26 mouse cellular contexts compared by ENCODE assay signal in the genomic region with DNA sequence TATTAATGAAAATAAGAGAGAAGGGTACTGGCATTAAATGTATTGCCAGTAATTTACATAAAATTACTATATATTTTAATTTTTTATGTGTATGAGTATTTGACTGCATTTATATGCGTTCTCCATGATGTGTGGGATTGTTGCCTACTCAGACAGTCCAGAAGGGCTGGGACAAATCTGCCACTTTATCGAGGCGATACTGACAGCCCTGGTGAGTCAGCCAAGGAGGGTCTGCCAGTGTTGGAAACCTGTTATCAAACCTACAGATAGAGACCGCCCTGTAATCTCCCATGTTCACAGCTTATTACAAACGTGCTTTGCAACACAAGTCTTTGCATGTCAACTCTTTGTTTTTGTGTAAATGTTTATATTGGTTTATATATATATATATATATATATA.
A peak's percentile ranks its signal among the peaks of the same experiment; 100 is the strongest.
DNase-seq lines count a peak whose midpoint lies in the region; ATAC-seq and TF ChIP-seq lines count a peak whose summit lies in the region.
"Had no signal": no experiment of that assay in that cellular context is flagged by ENCODE, and none has a peak within 500 bp of the region (broad histone marks: within the 10 kb centered on the region; RNA-seq: fewer than 3 reads in every experiment).

No protein-coding gene starts in this region.

- no peak for TF ChIP-seq POLR2A in MEL (IDR thresholded peaks at IDR 0.05; ENCODE audit: control insufficient read depth in 1 of 2, insufficient read depth in 1 of 2, low read depth in 1 of 2, low read length in 2 of 2, poor library complexity in 1 of 2)

- H3K4me1 ChIP-seq in MEL (ENCODE audit: control insufficient read depth in 1 of 2, insufficient read depth in 2 of 2, low read length in 2 of 2) = peaks cover 0 to 3% of the 10 kb centered on the region in 2 experiments; a peak in 2 of 4 replicates
- peaks cover 26% of the 10 kb centered on the region for H3K4me1 ChIP-seq in liver, embryonic 12.5 days
- H3K4me1 ChIP-seq in liver, embryonic 15.5 days (replicated peaks) = peaks cover 4% of the 10 kb centered on the region; the same call in 1 of the 2 replicates
- H3K4me1 ChIP-seq: heart, embryonic 10.5 days had no signal

- H3K4me3 ChIP-seq in MEL (ENCODE audit: control insufficient read depth in 1 of 2, insufficient read depth in 1 of 2, low read depth in 2 of 2, low read length in 2 of 2) = no peak overlapping the region
- H3K4me3 ChIP-seq in liver, embryonic 12.5 days = no peak overlapping the region
- no peak overlapping the region for H3K4me3 ChIP-seq in liver, embryonic 15.5 days (replicated peaks)
- H3K4me3 ChIP-seq: forebrain, embryonic 10.5 days; forebrain, embryonic 13.5 days; heart, embryonic 10.5 days; heart, embryonic 13.5 days had no signal

- ATAC-seq in liver, embryonic 12.5 days = peak; percentile 76
- ATAC-seq in liver, embryonic 15.5 days (ENCODE audit: insufficient read depth) = peak; percentile 57; the same call in 1 of the 2 replicates
- ATAC-seq: activated CD4-positive, CD25-positive, alpha-beta regulatory T cell, adult 4 months; CD4-positive, CD25-positive, alpha-beta regulatory T cell, adult 4 months; forebrain, embryonic 13.5 days; forebrain, embryonic 16.5 days; hindbrain, postnatal 0 days; inflammation-experienced regulatory T-cells, adult 6 months had no signal

- no peaks in the 10 kb centered on the region for H3K79me2 ChIP-seq in MEL (ENCODE audit: control insufficient read depth, insufficient read depth, low read length, poor library complexity)

- intact Hi-C loops in left cerebral cortex, postnatal 4 days (cut with DNase I) = no loop called here

- no peak overlapping the region for H3K27ac ChIP-seq in MEL (ENCODE audit: control insufficient read depth, low read depth, low read length)
- no peak overlapping the region for H3K27ac ChIP-seq in liver, embryonic 12.5 days
- H3K27ac ChIP-seq in liver, embryonic 15.5 days (replicated peaks) = no peak overlapping the region
- H3K27ac ChIP-seq: forebrain, embryonic 10.5 days; forebrain, embryonic 13.5 days; heart, embryonic 10.5 days; heart, embryonic 13.5 days; hindbrain, embryonic 14.5 days; hindbrain, postnatal 0 days had no signal

- peak; percentile 15 for DNase-seq in MEL (ENCODE audit: low read depth, low spot score)
- peak; percentile 16 for DNase-seq in c-Kit-positive CD71-positive TER-119-negative erythroid progenitor cells, embryonic 14.5 days (ENCODE audit: low read depth)
- no peak for DNase-seq in left cerebral cortex, postnatal 4 days
- DNase-seq in lung, postnatal 36 days = no peak
- DNase-seq in left cerebral cortex, adult 9 months (ENCODE audit: low spot score in 2 of 2) = no peak
- DNase-seq: adrenal gland, postnatal 10 days; adrenal gland, postnatal 36 days; cerebellum, adult 11-12 months; cerebellum, adult 9-10 months; cerebellum, postnatal 14 days; gastrocnemius, postnatal 10 days; gastrocnemius, postnatal 36 days; heart, postnatal 14 days; heart, postnatal 4 days had no signal

- no peak for TF ChIP-seq CTCF in MEL (IDR thresholded peaks at IDR 0.05 in 2 of 3, conservative IDR thresholded peaks at IDR 0.05 in 1 of 3; ENCODE audit: control insufficient read depth in 1 of 3, insufficient read depth in 1 of 3, low read depth in 2 of 3, low read length in 3 of 3, poor library complexity in 1 of 3, severe bottlenecking in 1 of 3)

- H3K36me3 ChIP-seq in MEL (ENCODE audit: control insufficient read depth in 1 of 2, insufficient read depth in 2 of 2, low read length in 2 of 2) = peaks cover 0 to 2% of the 10 kb centered on the region in 2 experiments; a peak in 1 of 4 replicates
- no peaks in the 10 kb centered on the region for H3K36me3 ChIP-seq in liver, embryonic 12.5 days
- H3K36me3 ChIP-seq in liver, embryonic 15.5 days (replicated peaks) = no peaks in the 10 kb centered on the region
- H3K36me3 ChIP-seq: forebrain, embryonic 10.5 days; heart, embryonic 10.5 days; heart, embryonic 13.5 days had no signal

- H3K9ac ChIP-seq in MEL (ENCODE audit: control insufficient read depth, low read depth, low read length, poor library complexity, severe bottlenecking) = no peak overlapping the region
- H3K9ac ChIP-seq in liver, embryonic 12.5 days = no peak overlapping the region
- no peak overlapping the region for H3K9ac ChIP-seq in liver, embryonic 15.5 days
- H3K9ac ChIP-seq: forebrain, embryonic 13.5 days; heart, embryonic 13.5 days; hindbrain, embryonic 14.5 days had no signal

- 36% methylated on average over 5 of the region's 5 CpGs for WGBS in liver, embryonic 12.5 days (ENCODE audit: insufficient replicate concordance)
- WGBS in liver, embryonic 15.5 days (ENCODE audit: insufficient replicate concordance) = 39% methylated on average over 5 of the region's 5 CpGs

- no peaks in the 10 kb centered on the region for H3K9me3 ChIP-seq in MEL (replicated peaks; ENCODE audit: insufficient read depth, low read length)
- no peaks in the 10 kb centered on the region for H3K9me3 ChIP-seq in liver, embryonic 12.5 days (replicated peaks)
- no peaks in the 10 kb centered on the region for H3K9me3 ChIP-seq in liver, embryonic 15.5 days (replicated peaks)
- H3K9me3 ChIP-seq: forebrain, embryonic 10.5 days; forebrain, embryonic 13.5 days; heart, embryonic 10.5 days; heart, embryonic 13.5 days had no signal

- H3K4me2 ChIP-seq in liver, embryonic 12.5 days = no peak overlapping the region
- no peak overlapping the region for H3K4me2 ChIP-seq in liver, embryonic 15.5 days
- H3K4me2 ChIP-seq: forebrain, embryonic 13.5 days; heart, embryonic 13.5 days; hindbrain, embryonic 14.5 days had no signal

- no peak for TF ChIP-seq RAD21 in MEL (IDR thresholded peaks at IDR 0.05; ENCODE audit: low read depth, low read length)

- no peak for TF ChIP-seq EP300 in MEL (IDR thresholded peaks at IDR 0.05; ENCODE audit: low read depth in 1 of 2, low read length in 2 of 2)

- no peaks in the 10 kb centered on the region for H3K27me3 ChIP-seq in MEL (ENCODE audit: control insufficient read depth in 1 of 2, insufficient read depth in 2 of 2, low read length in 2 of 2)
- H3K27me3 ChIP-seq in liver, embryonic 12.5 days (replicated peaks) = no peaks in the 10 kb centered on the region
- H3K27me3 ChIP-seq in liver, embryonic 15.5 days = no peaks in the 10 kb centered on the region
- H3K27me3 ChIP-seq: forebrain, embryonic 13.5 days; heart, embryonic 13.5 days had no signal

TF ChIP-seq in MEL, 35 proteins besides CTCF, POLR2A, EP300 and RAD21:
- TF ChIP-seq CHD1 (IDR thresholded peaks at IDR 0.05; ENCODE audit: low read depth, low read length) (no peak), GATA1 (IDR thresholded peaks at IDR 0.05; ENCODE audit: low read depth, low read length) (peak; percentile 23; the same call in 1 of the 2 replicates)
TF ChIP-seq in MEL: peak in this region for 1.

Comparison
In these comparisons a context has a peak if more than half of its experiments do, and no peak if none do; other contexts are left out.
1. DNase-seq: peak in MEL (single experiment) and c-Kit-positive CD71-positive TER-119-negative erythroid progenitor cells, embryonic 14.5 days (single experiment); none in left cerebral cortex, postnatal 4 days (single experiment), lung, postnatal 36 days (single experiment) and left cerebral cortex, adult 9 months (0 of 2).